Mouse (Mus musculus): ENCODE measurements at regions not wholly inside any gene's neighbourhood (a gene's known extent, or its start where the extent isn't known, plus 50 kb on each side); places are given as distances from the start of the nearest gene placed in this dataset.

DNA sequence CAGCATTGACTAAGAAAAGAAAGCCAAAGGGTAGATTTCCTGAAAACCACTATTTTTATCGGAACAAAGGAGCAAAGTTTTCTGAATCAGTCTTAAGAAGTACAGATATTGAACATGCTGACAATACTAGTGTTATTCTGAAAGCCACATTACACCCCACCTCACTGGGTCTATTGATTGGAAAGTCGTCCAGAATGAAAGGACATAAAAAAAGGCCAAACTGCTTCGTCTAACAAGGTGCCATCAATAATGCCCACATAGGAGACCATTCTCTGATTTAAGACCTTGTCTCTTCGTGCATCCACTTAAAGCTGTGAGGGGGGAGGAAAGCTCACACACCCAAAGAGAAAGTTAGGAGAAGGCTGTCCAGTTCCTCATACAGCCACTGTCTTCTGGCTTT is 89.3 kb upstream of the Paqr3 start:
- TF ChIP-seq CTCF (IDR thresholded peaks at IDR 0.05; ENCODE audit: extremely low read depth, insufficient read depth, low read length): no peak
- no peak for TF ChIP-seq POLR2A (IDR thresholded peaks at IDR 0.05; ENCODE audit: extremely low read depth, insufficient read depth, low read length)

Measured in cortical plate, adult 2 months (tissue).